Mouse (Mus musculus): ENCODE results near the gene Slco1c1.
"Not testable (repeated sequence)": the region's sequence is repeated elsewhere in the genome, so short reads cannot be mapped to it uniquely, and the experiment has no call there.

The Slco1c1 gene

GRCm38 (mm10) chr6:141590598-141591200 is 66.5 kb downstream of the Slco1c1 start:
- not testable (repeated sequence) for DNase-seq

DNA sequence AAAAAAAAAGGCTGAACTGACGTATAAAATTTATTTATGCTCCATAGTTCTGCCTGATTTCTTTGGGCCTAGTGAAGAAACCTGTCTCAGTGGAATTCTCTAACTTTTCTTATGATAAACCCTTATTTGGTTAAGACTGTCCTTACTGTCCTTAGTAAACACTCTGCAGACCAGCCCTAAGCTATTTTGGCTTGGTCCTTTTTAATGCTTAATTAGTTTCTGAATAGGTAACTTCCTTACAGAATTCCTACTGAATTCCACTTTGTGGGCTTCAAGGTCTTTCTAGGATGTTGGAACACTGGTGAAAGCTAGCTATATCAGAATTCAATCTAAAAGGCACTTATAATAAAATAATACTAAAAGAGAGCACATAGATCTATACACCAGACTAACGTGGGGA is 71.9 kb downstream of the Slco1c1 start:
- no peak for DNase-seq

DNA sequence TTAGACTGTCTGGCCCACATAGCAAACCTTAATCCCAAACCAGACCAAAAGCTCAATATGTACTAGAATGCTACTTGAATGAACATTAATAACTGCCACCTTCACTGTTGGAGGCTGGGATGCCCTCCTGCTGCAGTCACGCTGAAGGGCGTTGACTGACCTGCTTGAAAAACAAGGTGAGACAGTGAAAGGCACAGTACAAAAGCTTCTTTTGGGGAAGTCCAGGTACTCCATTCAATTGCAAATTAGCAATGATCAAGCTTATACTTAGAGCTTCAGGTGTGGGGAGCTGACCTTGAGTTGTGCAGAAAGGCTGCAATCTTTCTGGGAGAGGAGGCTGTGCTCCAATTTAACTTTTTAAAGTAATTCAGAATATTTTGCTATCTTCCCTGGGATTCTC is 72.9 kb downstream of the Slco1c1 start:
- no peak for DNase-seq

GRCm38 (mm10) chr6:141600940-141601339 is 76.8 kb downstream of the Slco1c1 start:
- no peak for DNase-seq

GRCm38 (mm10) chr6:141610702-141611260 is 86.6 kb downstream of the Slco1c1 start:
- no peak for DNase-seq

- DNase-seq = no peak
These were observed 89.8 kb downstream of the Slco1c1 start for GRCm38 (mm10) chr6:141614017-141614416.

GRCm38 (mm10) chr6:141615348-141615747 is 91.2 kb downstream of the Slco1c1 start:
- DNase-seq = no peak
